Mouse (Mus musculus) heart, postnatal 0 days (tissue): ENCODE measurements around the gene Hecw2.

Source experiments
- CTCF ChIP-seq: IDR thresholded peaks from 2 replicates; pipeline ENCODE4 v1.5.1; 2016; ENCODE audit warnings: antibody characterized with exemption, control low read depth, low read depth
- EP300 ChIP-seq: IDR thresholded peaks from 2 replicates; pipeline ENCODE4 v1.6.1; 2016; ENCODE audit warnings: antibody characterized with exemption, low read depth

DNA sequence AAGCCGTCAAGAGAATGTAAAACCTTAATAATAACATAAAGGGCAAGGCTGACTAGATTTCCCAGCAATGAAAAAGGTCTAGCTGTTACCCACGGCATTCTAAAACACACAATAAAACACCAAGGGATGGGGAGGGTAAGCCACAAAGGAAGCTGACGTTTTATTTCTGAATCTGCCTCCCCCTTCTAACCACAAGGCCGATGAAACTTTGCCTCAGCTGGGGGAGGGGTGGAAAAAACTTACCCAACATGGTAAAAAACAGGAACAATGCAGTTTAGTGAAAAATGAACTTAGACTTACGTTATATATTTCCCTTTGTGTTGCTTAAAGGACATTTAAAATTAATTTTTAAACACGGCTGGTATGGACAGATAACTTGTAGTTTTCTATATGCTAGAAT, 421.0 kb downstream of the Hecw2 start:
- TF ChIP-seq CTCF (no peak), EP300 (no peak)
